Comparison of ENCODE assay signal across 8 mouse cellular contexts in genomic region chr1:178496841-178497240, GRCm38 (mm10). TPM values are rescaled to one million over a fixed set of nuclear protein-coding genes. Genes with fewer than 3 reads are reported as not detected.
A peak's percentile ranks its signal among the peaks of the same experiment; 100 is the strongest.
DNase-seq lines count a peak whose midpoint lies in the region; ATAC-seq and TF ChIP-seq lines count a peak whose summit lies in the region.

No protein-coding gene starts in this region.

- no peak overlapping the region for H3K4me2 ChIP-seq in hindbrain, postnatal 0 days (ENCODE audit: low read depth, low read length)
- no peak overlapping the region for H3K4me2 ChIP-seq in hindbrain, embryonic 16.5 days (ENCODE audit: low read length)
- H3K4me2 ChIP-seq in CH12.LX (ENCODE audit: insufficient read depth, low read depth, poor library complexity, severe bottlenecking) = no peak overlapping the region
- H3K4me2 ChIP-seq in midbrain, embryonic 15.5 days = no peak overlapping the region

- no peaks in the 10 kb centered on the region for H3K4me1 ChIP-seq in hindbrain, postnatal 0 days (ENCODE audit: insufficient read depth, low read length)
- H3K4me1 ChIP-seq in hindbrain, embryonic 16.5 days (ENCODE audit: control insufficient read depth, insufficient read depth, low read depth, low read length) = no peaks in the 10 kb centered on the region
- no peaks in the 10 kb centered on the region for H3K4me1 ChIP-seq in CH12.LX (ENCODE audit: control insufficient read depth in 1 of 2, insufficient read depth in 2 of 2)
- H3K4me1 ChIP-seq in midbrain, embryonic 15.5 days = no peaks in the 10 kb centered on the region

- H3K79me2 ChIP-seq in CH12.LX (replicated peaks; ENCODE audit: control insufficient read depth, extremely low read depth, insufficient read depth, poor library complexity, severe bottlenecking) = no peaks in the 10 kb centered on the region

- TF ChIP-seq RAD21 in CH12.LX (IDR thresholded peaks at IDR 0.05; ENCODE audit: low read depth, low read length) = peak; percentile 27

- no peaks in the 10 kb centered on the region for H3K9me3 ChIP-seq in hindbrain, postnatal 0 days (ENCODE audit: low read length)
- no peaks in the 10 kb centered on the region for H3K9me3 ChIP-seq in hindbrain, embryonic 16.5 days (ENCODE audit: control insufficient read depth, low read length)
- no peaks in the 10 kb centered on the region for H3K9me3 ChIP-seq in CH12.LX (replicated peaks; ENCODE audit: low read length)
- H3K9me3 ChIP-seq in midbrain, embryonic 15.5 days = no peaks in the 10 kb centered on the region

- no peak overlapping the region for H3K4me3 ChIP-seq in hindbrain, postnatal 0 days (ENCODE audit: low read length)
- no peak overlapping the region for H3K4me3 ChIP-seq in hindbrain, embryonic 16.5 days (ENCODE audit: low read length)
- no peak overlapping the region for H3K4me3 ChIP-seq in CH12.LX (replicated peaks in 1 of 3; ENCODE audit: low read depth in 2 of 3, low read length in 2 of 3, poor library complexity in 1 of 3)
- no peak overlapping the region for H3K4me3 ChIP-seq in midbrain, embryonic 15.5 days

- WGBS in hindbrain, postnatal 0 days = 24% methylated on average over 1 of the region's 1 CpGs
- WGBS in hindbrain, embryonic 16.5 days = 36% methylated on average over 1 of the region's 1 CpGs
- 57% methylated on average over 1 of the region's 1 CpGs for WGBS in midbrain, embryonic 15.5 days

- peak; percentile 39 for TF ChIP-seq CTCF in hindbrain, postnatal 0 days (IDR thresholded peaks at IDR 0.05; ENCODE audit: low read depth)
- peak; percentile 69 to 72; a peak in 3 of 4 replicates for TF ChIP-seq CTCF in CH12.LX (conservative IDR thresholded peaks at IDR 0.05 in 1 of 2, IDR thresholded peaks at IDR 0.05 in 1 of 2; ENCODE audit: low read depth in 2 of 2, low read length in 2 of 2)

- no peak for TF ChIP-seq POLR2A in CH12.LX (IDR thresholded peaks at IDR 0.05; ENCODE audit: low read depth, low read length)

- DNase-seq in hindbrain, postnatal 0 days (ENCODE audit: low spot score) = no peak
- DNase-seq in CH12.LX (ENCODE audit: extremely low read depth) = peak; percentile 51
- peak; percentile 49 for DNase-seq in adrenal gland, adult 2 months
- peak; percentile 43 for DNase-seq in retina, postnatal 1 day

- ATAC-seq in hindbrain, postnatal 0 days = no peak
- no peak for ATAC-seq in hindbrain, embryonic 16.5 days
- peak; percentile 90 for ATAC-seq in granulocyte monocyte progenitor cell, adult 5-6 weeks (replicated peaks; ENCODE audit: poor library complexity, severe bottlenecking)
- no peak for ATAC-seq in midbrain, embryonic 15.5 days (replicated peaks)
- ATAC-seq in inflammation-experienced regulatory T-cells, adult 6 months = no peak

- TF ChIP-seq EP300 in CH12.LX (IDR thresholded peaks at IDR 0.05; ENCODE audit: low read length) = no peak

- dilution Hi-C loops in CH12.LX (cut with MboI; ENCODE audit: extremely low pct_ligation_motif_present, extremely low pct_unique_long_range_greater_than_20kb, low sequenced_read_pairs) = no loop called here

- H3K9ac ChIP-seq in hindbrain, postnatal 0 days (replicated peaks; ENCODE audit: low read length) = no peak overlapping the region
- H3K9ac ChIP-seq in hindbrain, embryonic 16.5 days (ENCODE audit: low read depth, low read length) = no peak overlapping the region
- no peak overlapping the region for H3K9ac ChIP-seq in CH12.LX (ENCODE audit: insufficient read depth, low read depth)
- H3K9ac ChIP-seq in midbrain, embryonic 15.5 days = no peak overlapping the region

- in situ Hi-C loops in CH12.LX (cut with MboI; ENCODE audit: low pct_ligation_motif_present, low pct_unique_long_range_greater_than_20kb, low sequenced_read_pairs) = no loop called here

- H3K36me3 ChIP-seq in hindbrain, postnatal 0 days (ENCODE audit: insufficient read depth, low read length) = no peaks in the 10 kb centered on the region
- H3K36me3 ChIP-seq in hindbrain, embryonic 16.5 days (ENCODE audit: control insufficient read depth, insufficient read depth, low read length) = no peaks in the 10 kb centered on the region
- no peaks in the 10 kb centered on the region for H3K36me3 ChIP-seq in CH12.LX (replicated peaks in 1 of 2; ENCODE audit: control insufficient read depth in 1 of 2, insufficient read depth in 1 of 2, low read length in 1 of 2)
- no peaks in the 10 kb centered on the region for H3K36me3 ChIP-seq in midbrain, embryonic 15.5 days (replicated peaks)

- H3K27me3 ChIP-seq in hindbrain, postnatal 0 days (ENCODE audit: insufficient read depth, low read length) = no peaks in the 10 kb centered on the region
- H3K27me3 ChIP-seq in hindbrain, embryonic 16.5 days (replicated peaks; ENCODE audit: control insufficient read depth, insufficient read depth, low read length) = no peaks in the 10 kb centered on the region
- no peaks in the 10 kb centered on the region for H3K27me3 ChIP-seq in CH12.LX (replicated peaks)
- H3K27me3 ChIP-seq in midbrain, embryonic 15.5 days (replicated peaks) = no peaks in the 10 kb centered on the region

- H3K27ac ChIP-seq in hindbrain, postnatal 0 days = no peak overlapping the region
- no peak overlapping the region for H3K27ac ChIP-seq in hindbrain, embryonic 16.5 days (ENCODE audit: low read depth, low read length)
- no peak overlapping the region for H3K27ac ChIP-seq in CH12.LX (ENCODE audit: insufficient read depth, low read depth)
- H3K27ac ChIP-seq in midbrain, embryonic 15.5 days = no peak overlapping the region

TF ChIP-seq in CH12.LX, 34 proteins besides CTCF, POLR2A, EP300 and RAD21:
- TF ChIP-seq HCFC1 (IDR thresholded peaks at IDR 0.05; ENCODE audit: low read depth, low read length) (no peak), SMC3 (IDR thresholded peaks at IDR 0.05; ENCODE audit: low read depth, low read length) (peak; percentile 62)

RNA-seq across cellular contexts. Expression of gene Kif26b, which starts 32.1 kb away (rescaled TPM):
- 59.7 and 60.5 TPM in 2 replicates for total RNA-seq in hindbrain, postnatal 0 days (2014; rRNA removed)
- 5.2 and 5.8 TPM in 2 replicates for polyA plus RNA-seq in hindbrain, postnatal 0 days (2015; fragmentation: Nextera tagmentation; extraction: Ambion mirVana)
- polyA plus RNA-seq in hindbrain, embryonic 16.5 days (2015; fragmentation: Nextera tagmentation; extraction: Ambion mirVana) = 8.6 and 8.7 TPM in 2 replicates
- total RNA-seq in CH12.LX (2012; rRNA removed) (under 0.01 TPM in 1 of 2 replicates, not detected in the other), CH12.LX (2014; rRNA removed) (not detected in 2 replicates)
- 0.09 and 0.10 TPM in 2 replicates for polyA plus RNA-seq in CH12.LX (2012; ENCODE audit: insufficient read length, low read depth)
- total RNA-seq in adrenal gland, adult 2 months (2021) = 1 to 10 TPM; 1.6 to 1.9 TPM
- 0.18 and 0.35 TPM in 2 replicates for polyA plus RNA-seq in adrenal gland, adult 2 months (2012; rRNA removed)
- total RNA-seq in granulocyte monocyte progenitor cell, adult 5-6 weeks (2014; fragmentation: Nextera tagmentation) = 0.04 and 0.21 TPM in 2 replicates
- under 0.01 and 0.21 TPM in 2 replicates for total RNA-seq in granulocyte monocyte progenitor cell, adult 5-6 weeks (2017)
- 9.7 and 10.0 TPM in 2 replicates for polyA plus RNA-seq in midbrain, embryonic 15.5 days (2015; fragmentation: Nextera tagmentation; extraction: Ambion mirVana)
- not detected for polyA plus RNA-seq in inflammation-experienced regulatory T-cells, adult 6 months (2017; shearing (Covaris generic))
